Mouse (Mus musculus) megakaryocyte, adult 5-6 weeks (primary cell): ENCODE data around the gene Cabp7. TPM values are rescaled to one million over a fixed set of nuclear protein-coding genes. Genes with fewer than 3 reads are reported as not detected.

Experiments used
- ATAC-seq: 2 replicates; pipeline ENCODE4 v1.8.0; 2016; ENCODE audit warnings: mild to moderate bottlenecking, inconsistent platforms; ENCODE audit not compliant: poor library complexity, severe bottlenecking
- total RNA-seq, 2 experiments: library from RNA; stranded (forward) in 1 of 2; stranded (reverse) in 1 of 2; fragments of 153-499, 151-499 nt in 1 of 2; fragments of 221-1000, 200-1000 nt in 1 of 2; gene quantifications; 2 replicates each; pipeline versions ENCODE4 v1.2.3 to v1.2.4; 2015 to 2017

The Cabp7 gene
- total RNA-seq, 2 experiments from 2014 or later = not detected

- no peak for ATAC-seq
Observed at GRCm38 (mm10) chr11:4705178-4705577, 41.4 kb downstream of the Cabp7 start.

DNA sequence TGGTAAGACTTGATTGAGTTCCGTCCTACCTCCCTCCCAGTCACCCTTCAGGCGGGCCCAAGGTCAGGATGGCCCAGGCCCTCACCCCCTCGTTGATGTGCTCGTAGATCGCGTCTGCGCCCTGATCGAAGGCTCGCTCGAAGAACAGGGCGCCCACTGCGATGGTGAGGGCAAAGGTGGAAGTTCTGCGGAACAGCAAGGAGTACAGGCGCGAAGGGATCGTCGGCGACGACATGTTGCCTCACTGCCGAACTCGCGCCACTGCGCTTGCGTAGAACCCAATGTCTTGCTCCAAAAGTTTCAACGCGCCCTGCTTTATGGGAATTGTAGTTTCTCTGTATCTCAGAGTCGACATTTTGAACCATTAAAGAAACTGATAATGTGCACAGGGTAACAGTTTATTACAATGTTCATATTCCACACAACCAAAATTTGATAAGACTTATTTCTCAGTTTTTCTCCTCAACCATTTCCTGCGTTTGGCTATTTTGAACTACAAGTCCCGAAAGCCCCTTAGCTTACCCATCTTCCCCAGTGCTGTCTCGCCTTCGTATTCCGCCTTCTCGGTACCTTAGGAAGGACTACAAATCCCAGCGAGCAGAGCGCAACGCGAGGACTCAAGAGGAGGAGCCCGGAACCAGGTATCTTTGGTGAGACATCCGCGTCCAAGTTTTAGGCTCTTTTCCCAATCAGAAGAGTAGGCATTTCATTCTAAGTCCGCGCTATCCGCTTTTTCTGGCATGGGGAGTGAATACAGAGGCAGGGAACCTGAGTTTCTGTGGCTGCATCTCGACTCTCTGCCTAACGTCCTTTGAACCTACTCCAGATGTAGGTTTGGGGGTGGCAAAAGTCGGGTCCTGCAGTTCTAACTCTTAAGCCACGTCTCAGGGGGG lies 42.3 kb downstream of the Cabp7 start, which contains the start of the genes Uqcr10 and Zmat5:
Gene Uqcr10, minus strand, starts transcription at position 271 of the 893 bp plus-strand sequence.
Gene Zmat5, plus strand, starts transcription at position 607 of the 893 bp plus-strand sequence.
- peak; percentile 97 for ATAC-seq

DNA sequence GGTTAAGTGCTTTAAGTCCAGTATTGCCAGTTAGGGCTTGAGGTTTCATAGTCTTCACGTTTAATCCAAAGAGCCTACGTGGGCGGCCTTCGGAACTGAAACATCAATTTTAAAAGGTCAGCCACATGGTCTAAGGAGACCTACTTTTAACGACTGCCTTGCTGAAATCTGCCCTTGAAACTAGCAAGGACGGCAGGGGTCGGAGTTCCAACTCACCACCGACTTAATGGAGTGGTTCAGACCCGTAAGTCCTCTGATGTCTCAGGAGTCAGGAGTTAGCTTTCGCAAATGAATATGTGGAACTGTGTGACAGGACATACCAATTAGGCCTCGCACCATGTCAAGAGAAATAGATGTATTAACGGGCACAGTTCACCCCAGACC lies 42.9 kb downstream of the Cabp7 start:
- ATAC-seq = 0 out of 2 replicates have a peak, but pooled peaks have one; percentile 3

- no peak for ATAC-seq
Observed at GRCm38 (mm10) chr11:4700726-4701125, 45.9 kb downstream of the Cabp7 start.

DNA sequence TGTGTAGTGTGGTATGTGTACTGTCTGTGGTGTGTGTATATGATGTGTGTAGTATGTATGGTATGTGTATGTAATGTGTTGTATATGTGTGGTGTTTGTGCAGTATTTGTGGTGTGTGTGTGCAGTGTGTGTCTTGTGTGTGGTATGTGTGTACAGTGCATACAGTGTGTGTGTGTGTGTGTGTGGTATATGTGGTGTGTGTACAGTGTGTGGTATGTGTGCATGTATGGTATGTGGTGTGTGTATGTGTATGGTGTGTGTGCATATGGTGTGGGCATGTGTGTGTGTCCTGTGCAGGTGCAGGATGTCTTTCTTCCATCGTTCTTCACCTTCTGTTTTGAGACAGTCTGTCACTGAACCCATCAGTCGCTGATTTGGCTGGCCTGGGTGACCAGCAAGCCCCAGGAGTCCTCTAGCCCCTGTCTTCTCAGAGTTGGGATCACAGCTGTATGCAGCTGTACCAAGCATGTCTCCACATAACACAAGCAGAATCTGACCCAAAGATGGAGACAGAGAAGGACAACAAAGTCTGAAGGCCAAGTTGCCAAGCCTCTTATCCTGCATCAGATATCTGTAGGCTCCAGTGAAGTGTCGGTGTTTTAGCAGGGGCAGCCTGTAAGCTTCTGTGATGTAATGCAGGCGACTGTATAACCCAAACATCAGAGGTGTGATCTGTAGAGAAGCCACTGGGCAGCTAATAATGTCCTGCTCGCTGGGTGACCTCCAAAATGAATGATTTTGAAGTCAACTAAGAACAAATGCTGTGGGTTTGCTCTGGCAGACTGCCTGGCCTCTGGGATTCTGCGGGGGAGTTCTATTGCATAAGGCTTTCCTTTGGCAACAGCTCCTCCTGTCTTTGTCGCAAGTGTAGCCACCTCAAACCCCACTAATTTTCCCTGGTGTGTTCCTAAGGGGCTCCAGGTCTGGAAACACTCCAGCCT lies 49.3 kb downstream of the Cabp7 start:
- no peak for ATAC-seq

- ATAC-seq = no peak
Observed at GRCm38 (mm10) chr11:4692162-4692561, 54.4 kb downstream of the Cabp7 start.

- ATAC-seq = no peak
Observed at GRCm38 (mm10) chr11:4691213-4691612, 55.4 kb downstream of the Cabp7 start.

GRCm38 (mm10) chr11:4690353-4690752 lies 56.2 kb downstream of the Cabp7 start:
- ATAC-seq = no peak

DNA sequence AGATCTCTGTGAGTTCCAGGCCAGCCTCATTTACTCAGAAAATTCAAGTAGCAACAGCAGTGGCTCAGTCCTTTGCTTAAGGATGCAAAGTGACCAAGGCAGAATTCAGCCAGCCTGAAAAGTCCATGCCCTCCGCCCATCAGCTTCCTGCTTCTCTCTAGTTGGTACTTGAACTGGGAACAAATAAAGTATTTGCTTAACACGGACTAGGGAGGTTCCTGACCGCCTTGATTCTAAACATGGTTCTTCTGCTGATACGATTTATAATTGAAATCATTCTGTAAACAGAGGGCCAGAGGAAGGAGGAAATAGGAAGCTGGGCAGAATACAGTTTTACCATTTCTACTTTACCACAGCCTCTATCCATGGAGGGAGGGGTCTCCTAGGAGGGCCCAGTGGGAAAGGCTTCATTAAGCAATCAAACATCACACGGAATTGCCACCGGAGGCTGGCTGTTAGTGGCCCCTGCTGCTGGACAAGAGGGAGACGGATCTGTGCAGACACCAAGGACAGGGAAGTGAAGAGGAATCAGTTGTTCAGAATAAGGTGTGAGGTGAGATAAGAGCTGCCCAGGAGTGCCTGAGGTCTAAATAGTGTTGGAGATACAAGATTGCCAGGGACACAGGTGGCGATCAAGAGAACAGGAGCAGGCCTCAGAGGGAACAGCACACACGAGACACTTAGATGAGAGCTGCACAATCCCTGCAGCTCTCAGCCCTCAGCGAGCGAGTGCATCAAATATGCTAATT lies 57.8 kb downstream of the Cabp7 start:
- ATAC-seq = no peak

- no peak for ATAC-seq
Observed at GRCm38 (mm10) chr11:4687874-4688273, 58.7 kb downstream of the Cabp7 start.

DNA sequence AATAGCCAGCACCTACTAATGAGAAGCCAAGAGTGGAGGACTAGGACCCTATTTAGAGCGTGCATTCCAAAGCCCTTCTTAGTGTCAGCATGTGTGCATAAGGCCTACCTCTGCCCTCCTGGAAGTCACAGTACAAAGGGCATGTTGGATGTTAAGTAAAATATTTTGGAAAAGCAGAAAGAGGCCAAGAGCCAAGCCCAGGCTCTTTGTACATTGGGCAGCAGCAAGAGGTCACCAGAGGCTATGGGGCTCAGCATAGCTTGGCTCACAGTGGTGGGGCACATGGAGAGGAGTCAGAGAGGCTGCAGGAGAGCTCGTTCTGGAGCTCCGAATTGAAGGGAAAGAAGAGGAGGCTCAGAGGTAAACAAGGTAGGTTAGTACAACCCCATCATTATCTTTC lies 59.6 kb downstream of the Cabp7 start:
- ATAC-seq = no peak

Other genes with a start within 250 kb of the Cabp7 start
- gene Mtmr3, start 151.9 kb downstream of the Cabp7 start, total RNA-seq (2015) = 44.1 and 47.0 TPM in 2 replicates
- gene Mtmr3, start 151.9 kb downstream of the Cabp7 start, total RNA-seq (2017) = 71.1 and 77.2 TPM in 2 replicates
- gene Gm11032, start 126.7 kb downstream of the Cabp7 start, total RNA-seq (2015) = not detected in 2 replicates
- gene Gm11032, start 126.7 kb downstream of the Cabp7 start, total RNA-seq (2017) = not detected in 2 replicates
- gene Ascc2, start 109.0 kb downstream of the Cabp7 start, total RNA-seq (2015) = 14.4 and 14.6 TPM in 2 replicates
- gene Ascc2, start 109.0 kb downstream of the Cabp7 start, total RNA-seq (2017) = 15.7 and 16.0 TPM in 2 replicates
- 135 and 148 TPM in 2 replicates for gene Uqcr10, start 42.4 kb downstream of the Cabp7 start, total RNA-seq (2015)
- gene Uqcr10, start 42.4 kb downstream of the Cabp7 start, total RNA-seq (2017) = 73.7 and 87.8 TPM in 2 replicates
- gene Zmat5, start 42.1 kb downstream of the Cabp7 start, total RNA-seq (2015) = 35.2 and 45.0 TPM in 2 replicates
- gene Zmat5, start 42.1 kb downstream of the Cabp7 start, total RNA-seq (2017) = 11.7 and 12.5 TPM in 2 replicates
- gene Nf2, start 102.8 kb upstream of the Cabp7 start, total RNA-seq (2015) = 12.4 and 12.6 TPM in 2 replicates
- gene Nf2, start 102.8 kb upstream of the Cabp7 start, total RNA-seq (2017) = 36.7 and 55.3 TPM in 2 replicates
- 1.8 and 3.1 TPM in 2 replicates for gene Nipsnap1, start 127.2 kb upstream of the Cabp7 start, total RNA-seq (2015)
- gene Nipsnap1, start 127.2 kb upstream of the Cabp7 start, total RNA-seq (2017) = 3.9 and 5.9 TPM in 2 replicates
- 14.0 and 16.5 TPM in 2 replicates for gene Thoc5, start 148.5 kb upstream of the Cabp7 start, total RNA-seq (2015)
- 31.6 and 32.3 TPM in 2 replicates for gene Thoc5, start 148.5 kb upstream of the Cabp7 start, total RNA-seq (2017)
- gene Nefh, start 201.3 kb upstream of the Cabp7 start, total RNA-seq (2015) = 0.21 and 0.33 TPM in 2 replicates
- gene Nefh, start 201.3 kb upstream of the Cabp7 start, total RNA-seq (2017) = 0.22 and 0.28 TPM in 2 replicates
- gene Ap1b1, start 240.0 kb upstream of the Cabp7 start, total RNA-seq (2015) = 38.8 and 39.4 TPM in 2 replicates
- gene Ap1b1, start 240.0 kb upstream of the Cabp7 start, total RNA-seq (2017) = 37.0 and 38.3 TPM in 2 replicates